Mouse (Mus musculus) kidney, adult 18-20 months (tissue): ENCODE measurements around the gene Bad.
A peak's percentile ranks its signal among the peaks of the same experiment; 100 is the strongest.

Experiments
- DNase-seq: peaks from one replicate; pipeline ENCODE4 v3.0.0; 2021

Bad gene

DNA sequence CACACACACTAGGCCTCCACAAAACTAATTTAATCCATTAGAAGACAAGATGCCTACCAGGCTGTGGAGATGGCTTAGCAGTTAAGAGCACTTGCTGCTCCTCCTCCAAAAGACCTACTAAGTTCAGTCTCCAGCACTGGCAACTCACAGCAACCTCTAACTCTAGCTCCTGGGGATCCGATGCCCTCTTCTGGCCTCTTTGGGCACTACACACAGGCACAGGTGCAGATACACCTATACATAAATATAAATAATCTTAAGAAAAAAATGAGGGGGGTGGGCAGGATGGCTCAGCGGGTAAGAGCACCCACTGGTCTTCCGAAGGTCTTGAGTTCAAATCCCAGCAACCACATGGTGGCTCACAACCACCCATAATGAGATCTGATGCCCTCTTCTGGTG, 5.4 kb upstream of the Bad start:
- DNase-seq, result no peak

DNA sequence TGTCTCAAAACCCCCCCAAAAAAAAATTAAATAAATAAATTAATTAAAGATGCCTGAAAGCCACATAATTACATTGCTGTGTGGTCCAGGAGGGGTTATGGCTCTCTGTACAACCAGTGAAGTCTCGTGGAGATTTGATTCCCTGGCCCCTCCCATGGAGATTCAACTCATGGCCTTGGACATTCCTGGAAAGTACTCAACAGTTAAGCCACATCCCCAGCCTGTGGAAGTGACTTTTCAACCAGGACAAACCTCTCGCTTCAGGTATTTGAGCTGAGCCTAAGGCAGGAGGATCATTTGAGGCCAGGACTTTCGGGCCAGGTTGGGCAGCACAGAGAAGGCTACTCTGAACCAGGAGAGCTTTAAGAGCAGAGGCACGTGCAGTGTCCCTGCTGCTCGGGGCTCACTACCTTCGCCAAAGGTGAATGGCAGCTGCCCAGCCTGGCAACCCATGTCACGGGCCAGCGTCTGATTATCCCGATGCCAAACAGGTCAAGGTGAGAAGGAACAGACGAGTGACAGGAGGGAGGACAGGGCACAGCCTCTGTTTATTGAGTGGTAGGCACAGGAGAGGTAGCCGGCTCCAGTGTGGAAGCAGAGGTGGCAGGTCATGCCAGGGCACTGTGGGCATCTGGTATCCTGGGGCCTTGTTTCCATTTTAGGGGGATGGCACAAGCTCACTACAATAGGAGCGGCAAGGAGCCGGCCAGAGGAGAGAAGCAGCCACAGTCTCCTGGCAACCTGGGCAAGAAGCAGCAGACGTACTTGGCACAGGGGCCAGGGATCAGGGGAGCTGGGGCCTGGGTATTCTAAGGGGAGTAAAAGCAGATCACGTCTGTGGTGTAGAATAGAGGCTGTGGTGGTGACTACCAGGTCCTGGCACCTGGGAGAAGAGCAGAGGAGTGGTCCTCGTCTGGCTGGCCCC, 3.9 kb upstream of the Bad start:
- DNase-seq, result no peak

DNA sequence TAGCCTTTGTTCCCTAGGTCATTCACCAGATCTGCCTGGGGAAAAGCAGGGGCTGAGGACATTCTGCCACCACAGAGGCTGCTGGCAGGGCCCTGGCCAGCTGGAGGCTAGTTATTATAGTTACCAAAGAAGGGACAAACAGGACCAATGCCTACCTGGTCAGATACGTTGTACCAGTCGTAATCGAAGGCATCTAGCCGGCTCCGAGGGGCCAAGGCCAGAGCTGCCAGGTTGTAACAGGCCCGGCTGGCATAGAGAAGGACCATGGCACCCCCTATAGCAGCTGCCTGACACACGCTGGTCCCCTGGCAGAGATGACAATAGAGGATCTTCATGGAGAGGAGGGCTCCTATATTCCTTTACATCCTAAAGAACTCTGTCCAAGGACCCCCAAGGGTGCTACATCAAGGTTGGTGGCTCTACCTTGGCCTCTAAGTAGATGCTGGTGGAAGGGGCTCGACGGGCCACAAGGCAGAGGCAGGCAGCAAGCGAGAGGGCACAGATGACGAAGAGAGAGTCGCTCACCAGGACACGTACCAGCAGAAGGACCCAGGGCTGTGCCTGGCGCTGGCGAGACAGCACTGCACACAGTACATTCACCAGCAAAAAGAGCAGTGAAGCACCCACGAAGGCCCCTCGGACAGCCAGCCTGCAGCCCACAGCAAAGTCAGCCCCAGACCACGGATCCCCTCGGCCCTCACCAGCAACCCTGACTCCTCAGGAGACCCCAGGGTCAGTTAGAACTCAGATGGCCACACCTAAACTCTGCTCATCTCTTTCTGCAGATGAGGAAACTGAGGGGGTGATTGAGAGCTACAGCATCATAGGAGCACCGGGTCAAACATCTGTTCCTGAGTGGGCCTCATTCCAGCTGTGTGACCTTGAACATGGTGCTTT, 2.3 kb upstream of the Bad start:
- no peak for DNase-seq

DNA sequence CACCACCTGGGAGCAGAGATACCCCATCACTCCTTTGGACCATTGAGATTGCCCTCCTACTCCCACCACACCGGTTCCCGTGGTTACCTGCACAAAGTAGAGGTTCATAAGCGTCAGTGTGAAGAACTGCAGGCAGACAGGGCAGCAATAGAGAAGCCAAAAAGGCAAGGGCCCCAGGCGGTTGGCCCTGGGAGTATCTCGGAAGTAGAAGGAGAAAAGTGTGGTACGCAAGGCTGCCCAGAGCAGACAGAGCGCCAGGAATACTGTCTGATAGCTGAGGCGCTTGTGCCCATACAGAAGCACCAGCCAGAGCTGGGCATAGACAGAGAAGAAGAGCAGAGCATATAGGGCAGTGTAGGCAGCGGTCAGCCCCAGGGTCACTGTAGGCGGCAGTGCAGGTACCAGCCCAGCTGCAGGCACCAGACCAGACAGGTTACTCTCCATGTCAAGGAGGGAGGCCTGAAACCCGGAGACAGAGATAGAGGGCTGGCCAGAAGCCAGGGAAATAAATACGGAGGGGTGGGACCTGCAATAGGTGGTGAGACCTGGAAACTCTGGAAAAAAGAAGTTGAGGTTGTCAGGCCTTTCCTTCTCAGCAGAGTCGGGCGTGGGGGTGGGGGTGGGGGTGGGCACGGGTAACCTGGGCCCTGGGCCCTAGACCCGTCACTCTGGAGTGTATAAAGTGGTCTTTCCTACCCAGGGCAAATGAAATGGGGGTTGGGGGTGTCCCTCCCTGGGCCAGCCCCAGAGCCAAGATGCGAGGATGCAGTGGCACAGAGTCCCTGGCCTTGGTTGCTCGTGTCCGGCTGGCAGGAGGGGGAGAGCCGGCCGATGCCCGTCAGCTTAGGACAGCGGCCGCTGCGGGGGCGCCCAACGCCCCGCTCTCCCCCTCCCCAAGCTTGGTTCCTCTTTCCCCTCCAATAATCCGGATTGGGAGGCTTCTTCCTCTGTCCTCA, 987 bp upstream of the Bad start:
- DNase-seq, result no peak

DNA sequence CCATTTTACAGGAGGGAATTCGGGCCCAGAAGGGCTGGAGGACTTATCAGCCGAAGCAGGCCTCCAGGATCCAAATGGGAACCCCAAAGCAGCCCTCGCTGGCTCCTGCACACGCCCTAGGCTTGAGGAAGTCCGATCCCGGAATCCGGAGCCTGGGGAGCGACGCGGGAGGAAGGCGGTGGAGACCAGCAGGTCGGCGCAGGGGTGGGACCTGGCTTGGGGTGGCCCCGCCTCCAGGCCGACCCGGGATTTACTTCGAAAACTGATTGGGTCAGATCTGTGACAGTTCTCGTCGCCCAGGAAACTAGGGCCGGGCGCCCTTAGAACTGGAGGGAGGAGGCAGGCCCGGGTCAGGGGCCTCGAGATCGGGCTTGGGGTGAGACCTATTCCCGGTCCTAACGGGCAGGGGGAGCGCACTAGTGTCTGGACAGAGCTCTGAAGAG, 609 bp downstream of the Bad start, which contains the start of gene Gpr137:
Gene Gpr137 (minus strand): TSS at position 232 of the 443 bp plus-strand sequence.
- DNase-seq, result peak; percentile 96

DNA sequence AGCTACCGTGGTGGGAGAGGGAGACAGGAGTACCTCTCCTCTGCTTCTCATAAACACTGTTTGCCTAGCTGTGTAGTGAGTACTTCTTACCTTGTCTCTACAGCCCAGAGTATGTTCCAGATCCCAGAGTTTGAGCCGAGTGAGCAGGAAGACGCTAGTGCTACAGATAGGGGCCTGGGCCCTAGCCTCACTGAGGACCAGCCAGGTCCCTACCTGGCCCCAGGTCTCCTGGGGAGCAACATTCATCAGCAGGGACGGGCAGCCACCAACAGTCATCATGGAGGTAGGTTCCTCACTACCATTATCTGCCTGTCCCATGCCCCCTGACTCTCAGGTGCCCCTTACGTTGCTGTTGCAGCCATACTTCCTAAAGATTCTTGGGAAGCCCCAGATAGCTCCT, 1.1 kb downstream of the Bad start:
- no peak for DNase-seq

DNA sequence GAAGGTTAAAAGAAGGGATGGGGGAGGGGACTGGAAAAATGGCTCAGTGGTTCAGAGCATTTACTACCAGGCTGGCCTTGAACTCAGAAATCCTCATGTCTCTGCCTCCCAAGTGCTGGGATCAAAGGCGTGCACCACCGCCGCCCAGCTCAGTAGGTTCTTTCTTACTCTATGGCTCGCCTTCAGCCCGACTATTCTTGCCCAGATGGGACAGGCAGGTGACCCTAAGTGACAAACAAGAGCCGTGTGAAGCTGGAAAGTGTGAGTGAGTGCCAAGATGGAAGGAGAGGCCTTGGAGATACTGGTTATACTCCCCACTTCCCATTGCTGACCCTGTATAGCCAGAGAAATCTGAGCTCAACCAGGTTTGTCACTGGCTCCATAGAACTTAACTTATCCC, 2.0 kb downstream of the Bad start:
- no peak for DNase-seq

DNA sequence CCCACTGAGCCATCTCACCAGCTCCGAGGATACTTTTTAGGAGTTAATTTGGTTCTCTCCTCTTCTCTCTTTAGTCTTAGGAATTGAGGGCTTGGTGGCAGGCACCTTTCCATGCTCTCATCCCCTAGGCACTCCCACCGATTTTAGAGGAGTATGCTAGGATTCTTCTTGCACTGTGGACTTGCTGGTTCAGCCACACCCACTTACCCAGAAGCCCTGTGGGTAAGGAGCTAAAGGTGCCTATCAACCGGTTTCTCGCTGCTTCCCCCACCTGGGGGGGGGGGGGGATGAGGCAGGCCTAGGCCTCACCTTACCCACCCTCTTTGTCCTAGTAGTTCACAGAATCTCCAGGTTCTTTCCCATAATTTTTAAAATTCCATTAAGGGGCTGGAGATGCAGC, 6.1 kb downstream of the Bad start:
- no peak for DNase-seq

DNA sequence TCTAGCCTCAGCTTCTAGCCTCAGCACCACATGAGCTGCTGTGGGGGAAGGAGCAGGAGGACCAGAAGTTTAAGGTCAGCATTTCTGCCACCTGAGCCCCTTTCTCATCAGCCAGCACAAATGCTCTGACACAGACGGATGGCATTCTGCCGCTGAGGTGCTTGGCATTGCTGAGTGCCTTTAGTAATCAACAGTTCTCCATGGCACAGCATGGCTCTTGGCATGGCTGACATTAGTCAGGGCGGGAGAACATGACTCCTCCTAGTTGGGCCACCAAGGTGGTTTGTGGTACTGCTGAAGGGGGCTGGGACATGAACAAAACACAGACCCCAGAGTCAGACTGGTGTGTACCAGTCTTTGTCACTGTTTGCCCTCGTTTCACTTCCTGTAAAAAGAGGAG, 6.5 kb downstream of the Bad start:
- no peak for DNase-seq

DNA sequence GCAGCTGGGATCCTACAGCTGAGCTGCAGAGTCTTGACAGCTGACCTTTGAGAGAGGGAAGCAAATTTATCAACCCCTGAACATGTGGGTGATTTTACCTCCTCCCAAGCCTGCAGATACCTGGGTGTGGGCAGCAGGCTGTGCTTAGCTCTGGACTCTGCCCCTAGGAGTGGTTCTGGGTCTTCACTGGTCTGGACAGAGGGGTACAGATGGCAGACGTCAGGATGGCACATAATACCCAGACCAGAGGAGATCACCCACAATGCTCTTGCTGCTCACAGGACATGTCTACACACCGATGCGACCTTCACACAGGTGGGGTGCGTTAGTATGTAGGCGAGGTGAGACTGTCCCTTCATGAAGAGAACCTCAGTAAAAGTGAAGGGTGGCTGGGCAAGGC, 7.9 kb downstream of the Bad start:
- no peak for DNase-seq

DNA sequence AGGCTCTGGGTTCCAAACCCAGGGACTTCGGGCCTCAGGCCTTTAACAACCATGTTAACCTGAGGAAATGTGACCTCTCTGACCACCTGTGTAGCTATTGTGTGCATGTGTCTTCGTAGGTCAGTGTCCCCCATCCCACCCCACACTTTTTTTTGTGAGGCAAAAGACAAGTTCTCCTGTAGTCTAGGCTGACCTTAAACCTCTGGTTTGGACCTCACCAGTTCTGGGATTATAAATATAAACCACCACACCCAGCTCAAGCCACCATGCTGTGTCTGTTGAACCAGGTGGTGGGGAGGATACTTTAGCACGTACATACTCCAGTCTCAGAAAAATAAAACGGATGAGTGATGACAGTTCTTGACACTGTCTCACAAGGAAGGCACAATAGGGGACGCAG, 8.3 kb downstream of the Bad start:
- DNase-seq, result no peak

DNA sequence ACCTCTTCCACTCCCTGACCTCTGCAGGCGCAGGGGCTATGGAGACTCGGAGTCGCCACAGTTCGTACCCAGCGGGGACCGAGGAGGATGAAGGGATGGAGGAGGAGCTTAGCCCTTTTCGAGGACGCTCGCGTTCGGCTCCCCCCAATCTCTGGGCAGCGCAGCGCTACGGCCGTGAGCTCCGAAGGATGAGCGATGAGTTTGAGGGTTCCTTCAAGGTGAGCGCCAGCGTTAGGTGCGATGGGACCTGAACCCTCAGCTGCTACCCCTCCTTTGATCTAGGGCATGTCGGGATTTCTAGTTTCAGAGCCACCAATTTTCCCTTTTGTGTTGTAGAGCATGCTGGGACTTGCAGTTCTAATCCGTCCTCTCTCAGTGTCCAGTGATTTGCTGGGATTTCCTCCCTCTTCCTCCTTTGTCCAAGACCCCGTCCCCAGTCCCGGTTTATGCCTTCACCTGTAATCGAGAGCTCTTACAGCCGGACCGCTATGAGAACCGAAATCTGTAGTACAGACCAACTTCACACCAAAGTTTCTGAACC, 9.0 kb downstream of the Bad start:
- DNase-seq, result peak; percentile 73

DNA sequence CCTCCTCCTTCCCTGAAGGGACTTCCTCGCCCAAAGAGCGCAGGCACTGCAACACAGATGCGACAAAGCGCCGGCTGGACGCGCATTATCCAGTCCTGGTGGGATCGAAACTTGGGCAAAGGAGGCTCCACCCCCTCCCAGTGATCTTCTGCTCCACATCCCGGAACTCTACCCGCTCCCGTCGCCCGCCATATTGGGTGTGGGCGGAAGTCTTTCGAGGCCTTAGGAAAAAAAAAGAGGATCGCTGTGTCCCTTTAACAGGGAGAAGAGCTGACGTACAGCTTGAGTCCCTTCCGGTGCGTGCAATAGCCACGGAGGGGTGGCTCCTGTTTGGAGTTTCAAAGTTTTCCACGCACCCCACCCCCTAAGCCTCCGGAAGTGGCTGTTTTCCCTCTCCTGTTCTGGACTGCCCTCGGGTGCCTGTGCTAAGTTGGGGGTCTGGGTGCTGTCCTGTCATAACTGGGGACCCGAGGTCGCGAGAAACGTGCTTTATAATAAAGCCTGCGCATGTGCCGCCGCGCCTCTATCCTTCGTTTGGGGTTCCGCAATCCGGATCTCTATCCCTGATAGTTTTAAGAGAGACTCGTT, 9.8 kb downstream of the Bad start:
- peak; percentile 95 for DNase-seq

DNA sequence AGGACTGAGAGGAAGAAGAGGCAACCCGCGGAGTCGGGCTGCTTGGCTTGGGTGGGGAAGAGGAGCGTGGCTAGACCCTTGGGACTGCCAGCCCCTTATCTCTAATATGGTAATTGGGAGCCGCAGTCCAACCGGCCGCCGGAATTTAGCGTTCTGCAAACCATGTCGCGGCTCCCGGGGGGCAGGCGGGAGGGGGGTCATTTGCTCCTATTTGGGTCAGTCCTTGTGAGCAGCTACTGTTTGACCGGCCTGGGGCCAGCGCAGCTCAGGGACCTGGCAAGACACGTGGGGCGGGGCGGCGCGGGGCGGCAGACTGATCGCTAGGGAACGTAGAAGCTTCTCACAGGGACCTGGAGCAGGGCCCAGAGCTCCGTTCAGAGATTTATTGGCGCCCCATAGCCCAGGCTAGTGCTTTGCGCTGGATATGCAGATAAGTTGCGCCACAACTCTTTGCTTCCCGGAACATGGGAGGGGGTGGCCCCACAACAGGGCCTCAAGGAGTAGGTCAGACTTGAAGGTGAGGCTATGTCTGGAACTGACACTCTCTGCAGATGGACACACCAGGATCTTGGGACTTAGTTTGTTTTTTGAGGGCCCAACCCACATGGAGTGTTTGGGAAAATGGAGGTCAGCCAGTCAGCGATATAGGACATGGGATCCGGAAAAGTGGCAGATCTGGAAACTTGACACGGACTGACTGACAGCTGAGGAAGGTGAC, 10.5 kb downstream of the Bad start:
- DNase-seq, result peak; percentile 88

DNA sequence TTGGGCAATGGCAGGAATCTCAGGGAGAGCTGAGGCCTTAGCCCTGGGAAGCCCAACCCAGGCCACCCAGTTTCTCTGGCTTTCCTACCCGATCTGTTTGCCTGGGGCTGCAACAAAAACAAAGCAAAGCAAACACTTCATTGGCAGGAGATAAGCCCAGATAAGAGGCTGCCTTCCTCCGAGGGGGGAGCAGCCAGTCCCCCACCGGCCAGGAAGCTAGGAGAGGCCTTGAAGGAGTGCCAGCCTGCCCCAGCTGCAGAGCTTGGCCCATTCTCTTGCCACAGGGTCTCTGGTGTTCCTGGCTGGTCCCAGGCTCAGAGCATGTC, 11.0 kb downstream of the Bad start:
- DNase-seq, result peak; percentile 63

DNA sequence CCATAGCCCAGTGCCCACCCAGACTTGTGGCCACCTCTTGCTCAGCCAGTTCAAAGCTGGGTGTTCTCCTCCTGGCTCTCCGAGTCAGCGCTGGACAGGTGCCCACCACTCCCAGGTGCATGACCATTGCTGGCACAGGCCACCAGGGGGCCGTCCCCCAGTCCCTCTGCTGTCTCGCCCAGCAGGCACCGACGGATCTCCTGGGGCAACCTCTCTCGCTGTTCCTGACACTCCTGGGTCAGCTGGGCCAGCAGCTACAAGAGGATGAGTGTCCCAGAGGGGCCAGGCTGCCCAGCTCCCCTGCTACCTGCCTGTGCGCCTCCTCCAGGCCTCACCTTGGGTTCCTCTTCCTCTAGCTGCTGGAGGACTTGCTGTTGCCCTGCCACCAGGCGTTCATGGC, 12.4 kb downstream of the Bad start:
- DNase-seq, result peak; percentile 74

DNA sequence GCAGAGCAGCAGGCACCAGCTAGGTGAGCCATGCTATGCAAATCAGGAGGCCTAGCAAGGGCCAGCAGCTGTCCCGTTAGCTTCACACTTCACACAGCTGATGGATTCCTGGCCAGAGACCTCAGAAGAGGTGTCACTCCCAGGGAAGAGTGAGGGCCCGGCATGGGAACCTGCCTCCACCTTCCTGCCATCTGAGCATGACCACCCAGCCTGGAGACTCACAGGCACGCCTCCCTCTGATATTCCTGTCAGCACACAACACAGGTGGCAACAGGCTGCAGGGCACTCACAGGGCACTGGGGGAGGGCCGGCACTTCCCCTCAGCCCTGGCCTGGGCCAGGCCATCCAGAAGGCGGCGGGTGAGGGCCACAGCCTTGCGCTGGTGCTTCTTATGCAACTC, 13.8 kb downstream of the Bad start:
- no peak for DNase-seq

DNA sequence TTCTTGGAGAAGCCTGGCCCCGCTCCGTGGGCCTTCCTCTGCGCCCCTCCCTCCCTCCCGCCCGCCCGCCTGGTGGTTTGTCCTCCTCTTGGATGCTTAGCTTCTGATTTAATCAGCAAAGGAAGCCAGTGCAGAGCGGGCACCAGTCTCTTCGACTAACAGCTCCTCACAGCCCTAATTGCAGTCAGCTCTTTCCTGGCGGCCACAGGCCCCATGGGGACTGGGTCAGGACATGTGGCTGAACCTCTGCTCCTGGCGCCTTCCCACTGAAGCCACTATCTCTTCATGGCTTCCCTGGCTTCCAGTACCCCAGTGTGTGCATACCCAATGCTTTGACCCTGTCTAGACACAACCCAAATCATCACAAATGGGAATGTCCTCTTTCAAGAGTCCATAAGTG, 14.8 kb downstream of the Bad start:
- no peak for DNase-seq

DNA sequence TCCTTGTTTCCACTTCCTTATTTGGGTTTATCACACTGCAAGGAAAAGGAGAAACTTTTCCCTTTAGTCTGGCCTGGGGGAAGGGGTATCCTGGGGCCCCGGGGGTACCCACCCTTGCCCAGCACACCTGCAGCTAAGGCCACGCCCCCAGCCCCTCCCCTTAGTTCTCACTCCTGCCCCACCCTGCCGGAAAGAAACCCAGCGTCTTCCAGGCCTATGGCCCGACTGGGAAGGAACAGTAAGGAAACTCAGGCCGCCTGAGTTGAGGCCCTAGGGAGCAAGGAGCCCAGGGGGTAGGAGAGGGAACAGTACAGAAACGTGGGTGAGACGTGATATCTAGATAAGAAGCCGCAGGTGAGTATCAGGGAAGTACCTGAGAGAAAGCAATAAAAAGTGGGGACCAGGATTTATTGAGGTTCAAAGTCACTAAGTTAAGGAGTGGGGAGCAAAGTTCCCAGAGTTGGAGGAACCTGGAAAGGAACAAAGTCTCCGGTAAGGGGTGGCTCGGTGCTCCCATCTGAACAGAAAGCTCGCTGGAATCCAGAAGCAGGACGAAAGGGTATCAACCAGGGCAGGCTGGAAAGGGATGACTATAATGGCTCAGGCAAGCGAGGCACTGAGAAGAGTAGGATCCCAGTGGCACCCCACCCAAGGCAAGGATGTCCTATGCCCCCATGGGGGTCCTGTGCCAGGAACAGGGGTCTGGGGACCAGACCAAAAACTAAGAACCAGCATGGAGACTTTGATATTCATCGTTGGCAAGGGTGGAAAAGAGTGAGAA, 27.0 kb downstream of the Bad start:
- peak; percentile 39 for DNase-seq

DNA sequence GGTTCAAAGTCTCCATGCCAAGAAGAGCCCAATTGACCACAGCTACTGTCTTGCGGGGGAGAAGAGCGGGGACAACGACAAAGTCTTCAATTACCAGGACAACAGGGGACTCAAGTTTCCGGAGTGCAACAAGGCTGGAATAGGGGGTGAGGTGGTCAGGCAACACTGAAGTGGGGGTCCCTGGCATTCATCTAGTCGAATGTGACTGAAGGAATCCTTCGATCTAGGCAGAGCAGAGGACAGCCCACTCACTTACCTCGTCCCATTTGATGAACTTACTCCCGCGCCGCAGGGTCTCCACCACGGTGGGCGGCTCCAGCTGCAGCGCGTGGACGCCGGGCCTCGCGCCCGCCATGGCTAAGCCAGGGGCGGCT, 27.6 kb downstream of the Bad start:
- DNase-seq, result no peak
